Mouse (Mus musculus) layer of hippocampus, adult 18-20 months (tissue): ENCODE results near the gene Gsta3. TPM values are rescaled to one million over a fixed set of nuclear protein-coding genes. Genes with fewer than 3 reads are reported as not detected.
"Not testable (repeated sequence)": the region's sequence is repeated elsewhere in the genome, so short reads cannot be mapped to it uniquely, and the experiment has no call there.

Experiments used
- DNase-seq, 2 experiments: peaks; one replicate each; pipeline ENCODE4 v3.0.0; 2022; ENCODE audit warnings: low spot score in 2 of 2
- long read RNA-seq: library from polyadenylated mRNA; stranded (forward); transcript quantifications from one replicate; pipeline ENCODE4 v2.0.0, GENCODE M21; 2021
- total RNA-seq, 2 experiments: library from RNA; stranded (reverse); gene quantifications; 2 replicates each; pipeline ENCODE4 v1.2.3; 2021

The Gsta3 gene
- total RNA-seq, result 1 to 10 TPM; 1.1 to 1.7 TPM
- long read RNA-seq, partial matches to known transcripts, result 0 of 1 reads
- long read RNA-seq, other reads (novel, unspliced or antisense), result 1 of 1 reads

GRCm38 (mm10) chr1:21239911-21240898 is at the start of gene Gsta3:
Gene Gsta3, plus strand, starts transcription at chr1:21240589.
- no peak for DNase-seq

GRCm38 (mm10) chr1:21206241-21206640 is 34.1 kb upstream of the Gsta3 start:
- no peak for DNase-seq

- not testable (repeated sequence) for DNase-seq
These were observed 26.9 kb upstream of the Gsta3 start for GRCm38 (mm10) chr1:21213537-21213936.

GRCm38 (mm10) chr1:21213991-21214692 is 26.2 kb upstream of the Gsta3 start:
- not testable (repeated sequence) for DNase-seq

GRCm38 (mm10) chr1:21218489-21218919 is 21.9 kb upstream of the Gsta3 start, which contains the start of gene Tmem14a:
Gene Tmem14a, plus strand, starts transcription at chr1:21218575.
- DNase-seq, result peak; percentile 82 to 92

- no peak for DNase-seq
These were observed 12.5 kb upstream of the Gsta3 start for GRCm38 (mm10) chr1:21227756-21228395.

- DNase-seq, result not testable (repeated sequence)
These were observed 11.4 kb upstream of the Gsta3 start for GRCm38 (mm10) chr1:21228740-21229722.

- no peak for DNase-seq
These were observed 10.0 kb upstream of the Gsta3 start for GRCm38 (mm10) chr1:21230376-21230775.

- DNase-seq, result peak in 1 of 2 experiments; percentile 41
These were observed 8.5 kb upstream of the Gsta3 start for GRCm38 (mm10) chr1:21231744-21232464.

GRCm38 (mm10) chr1:21232516-21232915 is 7.9 kb upstream of the Gsta3 start:
- no peak for DNase-seq

GRCm38 (mm10) chr1:21235359-21235758 is 5.0 kb upstream of the Gsta3 start:
- no peak for DNase-seq

GRCm38 (mm10) chr1:21241096-21241495 is 707 bp downstream of the Gsta3 start:
- DNase-seq, result no peak

GRCm38 (mm10) chr1:21244290-21244960 is 4.0 kb downstream of the Gsta3 start:
- no peak for DNase-seq

GRCm38 (mm10) chr1:21246136-21246535 is 5.7 kb downstream of the Gsta3 start:
- no peak for DNase-seq

GRCm38 (mm10) chr1:21247896-21248295 is 7.5 kb downstream of the Gsta3 start:
- DNase-seq, result no peak

GRCm38 (mm10) chr1:21248560-21249390 is 8.4 kb downstream of the Gsta3 start:
- no peak for DNase-seq

GRCm38 (mm10) chr1:21251661-21252060 is 11.3 kb downstream of the Gsta3 start:
- no peak for DNase-seq
